Mouse (Mus musculus) limb, embryonic 14.5 days (tissue): Measurements from ENCODE around the gene Ndufaf2. TPM values are rescaled to one million over a fixed set of nuclear protein-coding genes. Genes with fewer than 3 reads are reported as not detected.

Experiments used
- ATAC-seq: fragments of 200-750 bp; cut with Nextera tagmentation; 2 replicates; pipeline ENCODE4 v1.8.0; 2017; ENCODE audit warnings: low read depth, moderate number of reproducible peaks, moderate TSS enrichment; ENCODE audit not compliant: low FRiP score
- DNase-seq: peaks from one replicate; pipeline ENCODE4 v3.0.0-alpha.2; 2015; ENCODE audit warnings: low spot score
- H3K27ac ChIP-seq: fragments of 300-500 bp; sonication (generic); replicated peaks from 2 replicates; pipeline ENCODE4 v1.5.1; 2014; ENCODE audit warnings: low read depth, mild to moderate bottlenecking, low read length, moderate library complexity, mixed read lengths
- H3K27me3 ChIP-seq: fragments of 300-500 bp; sonication (generic); 2 replicates; pipeline ENCODE4 v1.6.1; 2014; ENCODE audit warnings: low read length, mixed read lengths; ENCODE audit not compliant: control insufficient read depth, insufficient read depth
- H3K36me3 ChIP-seq: fragments of 300-500 bp; sonication (generic); 2 replicates; pipeline ENCODE4 v1.6.1; 2014; ENCODE audit warnings: mild to moderate bottlenecking, low read length, moderate library complexity, mixed read lengths; ENCODE audit not compliant: control insufficient read depth, insufficient read depth
- H3K4me1 ChIP-seq: fragments of 300-500 bp; sonication (generic); 2 replicates; pipeline ENCODE4 v1.6.1; 2014; ENCODE audit warnings: antibody characterized with exemption, low read length, mixed read lengths; ENCODE audit not compliant: control insufficient read depth, insufficient read depth
- H3K4me2 ChIP-seq: fragments of 300-500 bp; sonication (generic); replicated peaks from 2 replicates; pipeline ENCODE4 v1.6.1; 2014; ENCODE audit warnings: low read depth, mild to moderate bottlenecking, low read length, moderate library complexity; ENCODE audit not compliant: severe bottlenecking
- H3K4me3 ChIP-seq: fragments of 300-500 bp; sonication (generic); replicated peaks from 2 replicates; pipeline ENCODE4 v1.5.1; 2014; ENCODE audit warnings: low read length
- H3K9ac ChIP-seq: fragments of 300-500 bp; sonication (generic); 2 replicates; pipeline ENCODE4 v1.6.1; 2014; ENCODE audit warnings: mild to moderate bottlenecking, low read depth, low read length, moderate library complexity; ENCODE audit not compliant: severe bottlenecking
- H3K9me3 ChIP-seq: fragments of 300-500 bp; sonication (generic); 2 replicates; pipeline ENCODE4 v1.6.1; 2016; ENCODE audit warnings: low read length; ENCODE audit not compliant: control insufficient read depth
- POLR2A ChIP-seq: fragments of 200-500 bp; IDR thresholded peaks from 2 replicates; pipeline ENCODE4 v1.8.0; 2012; ENCODE audit warnings: inconsistent platforms, mild to moderate bottlenecking, moderate library complexity, borderline replicate concordance; ENCODE audit not compliant: insufficient read depth, insufficient read length; ENCODE audit errors: extremely low read depth
- WGBS: fragments of 180-500 bp; shearing (Covaris S2); extraction: QIAGEN DNeasy Blood & Tissue Kit; methylation state at CpG from one replicate; pipeline ENCODE4 v1.1.7; 2014; 5-methylcytosine and 5-hydroxymethylcytosine counted together
- polyA plus RNA-seq, 2 experiments: library from polyadenylated mRNA; depleted of rRNA in 1 of 2; stranded (reverse) in 1 of 2; unstranded in 1 of 2; fragments of >200 nt; fragmentation: Nextera tagmentation in 1 of 2; extraction: Ambion mirVana in 1 of 2; gene quantifications; 2 replicates each; pipeline versions ENCODE4 v1.2.1 to v1.2.3; 2012 to 2014

The Ndufaf2 gene
- polyA plus RNA-seq, 2 experiments = 46.1 to 67.6 TPM

DNA sequence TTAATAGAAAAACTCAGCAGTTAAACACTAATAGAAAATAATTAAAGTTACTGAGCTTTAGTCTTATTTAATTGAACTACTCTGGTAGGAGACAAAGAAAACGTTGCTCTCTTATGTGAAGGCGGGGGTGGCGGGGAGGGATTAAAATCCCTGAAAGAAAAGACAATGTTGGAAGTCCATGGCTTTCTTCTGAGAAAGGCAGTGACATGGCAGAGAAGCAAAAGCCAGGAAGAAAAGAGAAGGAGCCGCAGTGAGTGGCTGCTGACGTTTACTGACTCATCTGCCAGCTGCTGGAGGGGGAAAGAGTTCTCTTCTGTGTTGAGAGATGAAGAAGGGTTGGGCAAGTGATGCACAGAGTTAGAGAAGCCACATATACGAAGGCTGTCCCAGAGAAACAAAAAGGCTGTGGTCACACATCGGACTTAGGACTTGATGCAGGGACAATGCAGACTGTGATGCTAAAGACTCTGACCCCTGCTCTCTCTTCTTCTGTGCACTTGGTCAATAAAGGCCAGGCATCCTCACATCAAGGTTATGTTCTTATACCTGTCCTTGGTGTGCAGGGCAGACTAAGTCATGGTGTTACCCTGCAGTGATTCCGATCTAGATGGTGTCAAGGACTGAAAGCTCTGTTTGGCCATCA lies 97.4 kb downstream of the Ndufaf2 start:
- ATAC-seq (no peak), DNase-seq (no peak)
- H3K9me3 ChIP-seq = no peaks in the 10 kb centered on the region
- no peak for TF ChIP-seq POLR2A
- H3K27me3 ChIP-seq = no peaks in the 10 kb centered on the region
- H3K9ac ChIP-seq = no peak overlapping the region
- no peaks in the 10 kb centered on the region for H3K36me3 ChIP-seq
- no peak overlapping the region for H3K27ac ChIP-seq
- H3K4me2 ChIP-seq = no peak overlapping the region
- no peaks in the 10 kb centered on the region for H3K4me1 ChIP-seq
- no peak overlapping the region for H3K4me3 ChIP-seq
- WGBS = 69% methylated on average over 8 of the region's 8 CpGs

DNA sequence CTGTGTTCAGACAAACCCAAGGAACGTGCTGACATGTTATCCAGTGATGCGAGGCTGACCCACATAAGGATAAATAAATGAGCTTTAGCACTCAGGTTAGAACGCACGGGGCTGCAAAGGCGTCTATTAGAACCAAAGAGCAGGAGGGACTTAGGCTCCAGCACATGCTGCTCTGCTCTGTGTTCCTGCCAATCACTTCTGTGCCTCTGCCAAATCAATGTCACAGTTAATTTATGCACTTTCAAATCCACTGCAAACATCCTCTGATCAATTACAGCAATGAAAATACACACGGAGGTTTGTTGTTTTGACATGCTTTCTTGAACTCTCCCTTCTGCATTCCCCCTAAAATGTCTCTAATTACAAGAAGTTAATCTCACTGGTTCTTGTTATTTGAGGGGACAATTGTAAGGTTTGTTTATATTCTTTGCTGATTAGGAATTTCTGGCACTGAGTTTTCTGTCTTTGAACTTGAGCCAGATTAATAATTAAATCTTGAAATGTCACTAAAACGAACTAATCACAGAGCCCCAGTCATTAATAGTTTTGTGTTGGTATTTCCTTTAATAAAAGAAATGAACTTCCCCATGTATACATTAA lies 98.0 kb downstream of the Ndufaf2 start:
- Histone ChIP-seq H3K27me3 (no peaks in the 10 kb centered on the region), H3K4me3 (no peak overlapping the region), H3K27ac (no peak overlapping the region), H3K4me1 (no peaks in the 10 kb centered on the region), H3K9me3 (no peaks in the 10 kb centered on the region), H3K9ac (no peak overlapping the region), H3K4me2 (no peak overlapping the region), H3K36me3 (no peaks in the 10 kb centered on the region)
- WGBS = 61% methylated on average over 7 of the region's 7 CpGs
- ATAC-seq (no peak), DNase-seq (no peak)
- no peak for TF ChIP-seq POLR2A

DNA sequence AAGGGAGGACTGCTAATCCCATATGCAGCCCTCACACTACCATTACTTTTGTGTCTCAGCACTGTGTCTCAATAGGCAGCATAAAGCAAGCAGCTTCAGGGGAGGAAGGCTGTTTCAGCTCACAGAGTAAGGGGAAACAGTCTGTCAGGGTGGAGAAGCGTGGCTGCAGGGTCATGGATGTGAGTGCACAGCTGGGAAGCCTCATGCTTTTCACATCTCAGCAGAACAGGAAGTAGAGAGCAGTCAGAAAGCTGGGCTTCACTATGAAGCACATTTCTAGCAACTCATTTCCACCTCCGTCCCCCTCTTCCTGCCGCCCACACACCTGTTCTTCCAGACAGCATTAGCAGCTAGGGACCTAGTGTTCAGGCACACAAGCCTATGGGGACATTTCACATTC lies 101.5 kb downstream of the Ndufaf2 start:
- no peaks in the 10 kb centered on the region for H3K4me1 ChIP-seq
- no peak overlapping the region for H3K4me3 ChIP-seq
- no peaks in the 10 kb centered on the region for H3K36me3 ChIP-seq
- H3K9me3 ChIP-seq = no peaks in the 10 kb centered on the region
- H3K27me3 ChIP-seq = no peaks in the 10 kb centered on the region
- no peak overlapping the region for H3K9ac ChIP-seq
- no peak overlapping the region for H3K4me2 ChIP-seq
- ATAC-seq (no peak), DNase-seq (no peak)
- TF ChIP-seq POLR2A = no peak
- H3K27ac ChIP-seq = no peak overlapping the region
- 50% methylated on average over 3 of the region's 3 CpGs for WGBS

DNA sequence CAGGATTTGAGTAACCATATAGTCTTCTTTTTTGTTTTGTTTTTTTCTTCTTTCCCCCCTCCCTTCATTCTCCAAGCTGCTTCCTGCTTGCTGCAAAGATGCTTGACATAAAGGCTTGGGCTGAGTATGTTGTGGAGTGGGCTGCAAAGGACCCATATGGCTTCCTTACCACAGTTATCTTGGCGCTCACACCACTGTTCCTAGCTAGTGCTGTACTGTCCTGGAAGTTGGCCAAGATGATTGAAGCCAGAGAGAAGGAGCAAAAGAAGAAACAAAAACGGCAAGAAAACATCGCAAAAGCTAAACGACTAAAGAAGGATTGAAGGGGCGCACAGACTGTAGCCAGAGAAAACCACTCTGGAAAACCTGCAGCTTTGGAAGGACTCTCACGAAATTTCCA lies 111.1 kb downstream of the Ndufaf2 start:
- TF ChIP-seq POLR2A = no peak
- WGBS = 89% methylated on average over 6 of the region's 6 CpGs
- Histone ChIP-seq H3K27ac (no peak overlapping the region), H3K9me3 (no peaks in the 10 kb centered on the region), H3K36me3 (peaks cover 9% of the 10 kb centered on the region; the same call in 1 of the 2 replicates), H3K4me1 (peaks cover 14% of the 10 kb centered on the region; the same call in 1 of the 2 replicates), H3K4me3 (no peak overlapping the region), H3K4me2 (no peak overlapping the region), H3K27me3 (no peaks in the 10 kb centered on the region), H3K9ac (no peak overlapping the region)
- DNase-seq (no peak), ATAC-seq (no peak)

DNA sequence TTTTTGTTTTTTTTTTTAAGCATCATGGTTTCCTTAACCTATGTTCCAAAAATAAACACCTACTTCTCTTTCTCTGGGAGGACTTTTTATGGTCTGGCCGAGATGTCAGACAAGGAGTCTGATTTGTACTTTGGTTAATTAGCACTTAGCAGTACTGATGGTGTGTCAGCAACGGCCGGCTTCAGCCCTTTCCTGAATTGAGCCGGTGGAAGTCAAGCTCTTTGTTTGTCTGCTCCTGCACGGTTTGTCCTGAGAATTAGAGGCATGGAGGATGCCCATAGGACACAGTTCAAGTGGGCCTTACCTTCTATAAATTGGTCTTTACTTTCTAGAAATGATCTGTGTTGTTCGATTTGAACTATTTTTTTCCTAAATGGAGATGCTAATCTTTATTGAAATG lies 111.5 kb downstream of the Ndufaf2 start:
- no peak for TF ChIP-seq POLR2A
- H3K27ac ChIP-seq = no peak overlapping the region
- no peak overlapping the region for H3K9ac ChIP-seq
- ATAC-seq = no peak
- no peaks in the 10 kb centered on the region for H3K9me3 ChIP-seq
- H3K27me3 ChIP-seq = no peaks in the 10 kb centered on the region
- DNase-seq = no peak
- H3K4me1 ChIP-seq = peaks cover 19% of the 10 kb centered on the region; the same call in 1 of the 2 replicates
- WGBS = 70% methylated on average over 6 of the region's 6 CpGs
- no peak overlapping the region for H3K4me2 ChIP-seq
- no peak overlapping the region for H3K4me3 ChIP-seq
- H3K36me3 ChIP-seq = peaks cover 9% of the 10 kb centered on the region; the same call in 1 of the 2 replicates
